Mouse (Mus musculus): Measurements from ENCODE around the gene Ptprq. TPM values are rescaled to one million over a fixed set of nuclear protein-coding genes. Genes with fewer than 3 reads are reported as not detected.

Gene Ptprq
- total and polyA plus RNA-seq, 2 experiments from 2014 or later = 0.11 TPM; not detected in 1

DNA sequence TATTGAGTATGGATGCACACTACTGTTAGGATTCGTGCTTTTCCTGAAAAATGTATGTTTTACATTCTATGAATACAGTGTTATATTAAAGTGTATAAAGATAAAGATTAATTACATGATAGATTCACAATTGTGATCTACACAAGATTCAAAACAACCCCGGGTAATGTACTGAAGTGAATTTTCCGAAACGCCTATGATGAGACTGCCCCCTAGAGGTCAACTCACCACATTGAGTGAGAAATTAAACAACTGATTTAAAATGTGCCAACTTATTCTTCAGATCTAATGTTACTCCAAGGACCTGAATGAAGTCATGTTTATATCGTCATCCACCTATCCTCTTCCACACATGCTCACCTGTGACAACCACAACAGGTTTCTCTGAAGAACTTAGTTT, 27.7 kb upstream of the Ptprq start:
- Histone ChIP-seq H3K4me3 (ENCODE audit: low read depth, low read length) (no peak overlapping the region), H3K4me2 (ENCODE audit: low read depth, low read length) (no peak overlapping the region)

DNA sequence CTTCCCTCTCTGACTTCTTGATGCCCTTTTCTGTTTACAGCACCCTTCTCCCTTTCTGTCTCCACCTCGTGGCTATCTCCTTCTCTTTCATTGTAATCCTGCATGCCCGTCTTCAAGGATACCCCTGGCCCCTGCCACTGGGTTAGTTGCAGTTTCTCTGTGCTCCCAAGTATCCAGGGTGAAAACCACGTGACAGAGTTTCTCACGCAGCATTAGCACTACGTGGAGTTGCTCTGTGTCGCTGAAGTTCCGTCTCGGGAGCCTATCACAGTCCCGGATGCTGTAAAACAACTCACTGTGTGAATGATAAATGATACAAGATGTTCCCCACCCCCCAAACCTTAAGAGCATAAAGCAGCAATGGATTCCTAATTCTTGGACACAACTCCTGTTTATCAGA, 26.9 kb upstream of the Ptprq start:
- Histone ChIP-seq H3K4me2 (ENCODE audit: low read depth, low read length) (peak overlapping the region; percentile 39), H3K27ac (ENCODE audit: low read depth) (no peak overlapping the region), H3K36me3 (replicated peaks; ENCODE audit: control insufficient read depth, insufficient read depth, low read length) (no peaks in the 10 kb centered on the region), H3K27me3 (ENCODE audit: control insufficient read depth, insufficient read depth, low read length) (no peaks in the 10 kb centered on the region), H3K9ac (replicated peaks; ENCODE audit: low read depth, low read length) (no peak overlapping the region), H3K9me3 (replicated peaks; ENCODE audit: control insufficient read depth, low read length) (no peaks in the 10 kb centered on the region), H3K4me1 (ENCODE audit: control insufficient read depth, insufficient read depth) (no peaks in the 10 kb centered on the region), H3K4me3 (ENCODE audit: low read depth, low read length) (no peak overlapping the region)
- WGBS = 16% methylated on average over 9 of the region's 9 CpGs
- ATAC-seq (ENCODE audit: insufficient read depth, low read depth) (no peak), DNase-seq (ENCODE audit: low spot score) (no peak)
- TF ChIP-seq CTCF (IDR thresholded peaks at IDR 0.05; ENCODE audit: low read depth) (no peak), EP300 (IDR thresholded peaks at IDR 0.05; ENCODE audit: low read depth) (no peak)

More for the DNA sequence above, 27.7 kb upstream of the Ptprq start:
- Histone ChIP-seq H3K9me3 (replicated peaks; ENCODE audit: control insufficient read depth, low read length) (no peaks in the 10 kb centered on the region), H3K27ac (ENCODE audit: low read depth) (no peak overlapping the region), H3K9ac (replicated peaks; ENCODE audit: low read depth, low read length) (no peak overlapping the region), H3K4me1 (ENCODE audit: control insufficient read depth, insufficient read depth) (no peaks in the 10 kb centered on the region), H3K27me3 (ENCODE audit: control insufficient read depth, insufficient read depth, low read length) (no peaks in the 10 kb centered on the region), H3K36me3 (replicated peaks; ENCODE audit: control insufficient read depth, insufficient read depth, low read length) (no peaks in the 10 kb centered on the region)
- DNase-seq (ENCODE audit: low spot score) = peak; percentile 33
- TF ChIP-seq CTCF (IDR thresholded peaks at IDR 0.05; ENCODE audit: low read depth) (peak; percentile 59), EP300 (IDR thresholded peaks at IDR 0.05; ENCODE audit: low read depth) (no peak)
- no peak for ATAC-seq (ENCODE audit: insufficient read depth, low read depth)
- 13% methylated on average over 5 of the region's 5 CpGs for WGBS

DNA sequence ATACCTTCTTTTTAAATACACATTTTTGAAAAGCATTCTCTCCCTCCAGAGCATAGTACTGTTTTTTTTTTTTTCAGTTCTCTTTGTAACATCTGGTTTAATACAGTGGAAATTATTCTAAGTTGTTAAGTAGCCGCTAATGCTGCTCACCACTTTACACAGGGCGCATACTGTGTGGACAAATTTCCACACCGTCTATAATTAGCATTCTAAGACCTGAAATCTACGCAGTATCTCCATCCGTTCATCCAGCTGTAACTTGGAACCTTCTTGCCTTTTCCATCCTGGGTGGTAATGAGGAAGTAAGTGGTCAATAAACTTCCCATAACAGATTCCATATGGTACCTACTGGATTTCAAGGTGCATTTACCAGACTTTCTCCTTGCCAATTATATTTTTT, 20.0 kb upstream of the Ptprq start:
- ATAC-seq (ENCODE audit: insufficient read depth, low read depth) (no peak), DNase-seq (ENCODE audit: low spot score) (no peak)
- no peaks in the 10 kb centered on the region for H3K36me3 ChIP-seq (replicated peaks; ENCODE audit: control insufficient read depth, insufficient read depth, low read length)
- no peak overlapping the region for H3K9ac ChIP-seq (replicated peaks; ENCODE audit: low read depth, low read length)
- no peak overlapping the region for H3K4me2 ChIP-seq (ENCODE audit: low read depth, low read length)
- no peaks in the 10 kb centered on the region for H3K9me3 ChIP-seq (replicated peaks; ENCODE audit: control insufficient read depth, low read length)
- TF ChIP-seq EP300 (IDR thresholded peaks at IDR 0.05; ENCODE audit: low read depth) (no peak), CTCF (IDR thresholded peaks at IDR 0.05; ENCODE audit: low read depth) (no peak)
- WGBS = 70% methylated on average over 5 of the region's 5 CpGs
- H3K4me1 ChIP-seq (ENCODE audit: control insufficient read depth, insufficient read depth) = no peaks in the 10 kb centered on the region
- H3K27me3 ChIP-seq (ENCODE audit: control insufficient read depth, insufficient read depth, low read length) = no peaks in the 10 kb centered on the region
- no peak overlapping the region for H3K4me3 ChIP-seq (ENCODE audit: low read depth, low read length)
- H3K27ac ChIP-seq (ENCODE audit: low read depth) = no peak overlapping the region

DNA sequence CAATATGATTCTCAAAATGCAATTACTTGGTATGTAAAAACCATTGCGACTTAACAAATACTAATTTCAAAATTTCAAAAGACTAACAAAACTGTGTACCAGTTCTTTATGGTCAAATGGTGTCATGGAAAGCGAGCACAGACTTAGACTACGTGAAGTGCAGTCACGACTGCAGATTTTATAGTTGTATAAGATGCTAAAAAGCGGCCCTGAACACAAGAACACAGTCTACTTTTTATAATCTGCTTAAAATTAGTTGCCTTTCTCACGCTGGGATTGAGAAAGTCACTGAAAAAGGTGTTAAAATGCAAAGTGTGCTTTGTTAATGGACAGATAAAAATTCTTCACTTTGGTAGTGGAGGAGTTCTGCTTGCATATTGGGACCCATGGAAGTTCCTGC, 17.9 kb upstream of the Ptprq start:
- no peak overlapping the region for H3K4me2 ChIP-seq (ENCODE audit: low read depth, low read length)
- no peak for TF ChIP-seq CTCF (IDR thresholded peaks at IDR 0.05; ENCODE audit: low read depth)
- no peak for TF ChIP-seq EP300 (IDR thresholded peaks at IDR 0.05; ENCODE audit: low read depth)
- H3K27ac ChIP-seq (ENCODE audit: low read depth) = no peak overlapping the region
- no peaks in the 10 kb centered on the region for H3K27me3 ChIP-seq (ENCODE audit: control insufficient read depth, insufficient read depth, low read length)
- no peaks in the 10 kb centered on the region for H3K9me3 ChIP-seq (replicated peaks; ENCODE audit: control insufficient read depth, low read length)
- no peak overlapping the region for H3K9ac ChIP-seq (replicated peaks; ENCODE audit: low read depth, low read length)
- ATAC-seq (ENCODE audit: insufficient read depth, low read depth) = no peak
- no peak overlapping the region for H3K4me3 ChIP-seq (ENCODE audit: low read depth, low read length)
- WGBS = 83% methylated on average over 6 of the region's 6 CpGs
- no peaks in the 10 kb centered on the region for H3K36me3 ChIP-seq (replicated peaks; ENCODE audit: control insufficient read depth, insufficient read depth, low read length)
- DNase-seq (ENCODE audit: low spot score) = no peak
- H3K4me1 ChIP-seq (ENCODE audit: control insufficient read depth, insufficient read depth) = no peaks in the 10 kb centered on the region

DNA sequence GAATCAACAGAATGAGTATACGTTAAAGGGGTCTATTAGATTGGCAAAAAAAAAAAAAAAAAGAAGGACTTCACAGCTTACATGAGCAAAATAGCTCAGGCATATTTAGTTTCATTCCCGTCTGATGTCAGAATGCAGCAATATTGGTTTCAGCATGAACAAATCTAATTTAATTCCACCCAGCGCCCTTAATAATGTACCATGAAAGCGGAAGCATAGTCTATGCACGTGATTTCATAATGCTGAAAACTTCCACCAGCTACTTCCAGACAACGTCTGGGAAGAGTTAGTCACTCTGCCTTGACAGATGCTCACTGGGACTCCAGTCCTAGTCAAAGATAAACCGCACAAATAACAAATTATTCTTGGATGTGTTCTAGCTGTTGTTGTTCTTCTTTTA, 15.6 kb upstream of the Ptprq start:
- Histone ChIP-seq H3K9ac (replicated peaks; ENCODE audit: low read depth, low read length) (no peak overlapping the region), H3K27ac (ENCODE audit: low read depth) (no peak overlapping the region), H3K9me3 (replicated peaks; ENCODE audit: control insufficient read depth, low read length) (no peaks in the 10 kb centered on the region), H3K4me2 (ENCODE audit: low read depth, low read length) (no peak overlapping the region), H3K27me3 (ENCODE audit: control insufficient read depth, insufficient read depth, low read length) (no peaks in the 10 kb centered on the region), H3K4me1 (ENCODE audit: control insufficient read depth, insufficient read depth) (no peaks in the 10 kb centered on the region), H3K4me3 (ENCODE audit: low read depth, low read length) (no peak overlapping the region), H3K36me3 (replicated peaks; ENCODE audit: control insufficient read depth, insufficient read depth, low read length) (no peaks in the 10 kb centered on the region)
- WGBS = 79% methylated on average over 7 of the region's 7 CpGs
- DNase-seq (ENCODE audit: low spot score) (no peak), ATAC-seq (ENCODE audit: insufficient read depth, low read depth) (no peak)
- TF ChIP-seq CTCF (IDR thresholded peaks at IDR 0.05; ENCODE audit: low read depth) (no peak), EP300 (IDR thresholded peaks at IDR 0.05; ENCODE audit: low read depth) (no peak)

DNA sequence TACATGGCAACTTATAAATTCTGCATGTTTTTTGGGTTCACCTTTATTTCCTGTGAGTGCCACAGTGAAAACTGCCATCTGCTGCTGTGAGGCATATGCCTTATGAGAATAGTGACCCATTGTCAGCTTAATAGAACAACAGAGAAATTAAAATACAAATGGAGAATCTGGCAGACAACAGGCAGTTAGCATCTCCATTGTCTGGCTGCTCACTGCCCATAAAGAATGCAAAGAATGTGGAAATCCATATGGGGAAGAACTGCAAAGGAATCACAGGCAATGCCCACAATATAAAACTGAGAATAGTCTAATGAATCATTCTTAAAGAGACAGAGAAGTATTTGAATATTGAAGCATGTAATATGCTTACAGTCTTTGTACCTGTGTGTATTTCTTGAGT, 14.5 kb upstream of the Ptprq start:
- Histone ChIP-seq H3K27me3 (ENCODE audit: control insufficient read depth, insufficient read depth, low read length) (no peaks in the 10 kb centered on the region), H3K9ac (replicated peaks; ENCODE audit: low read depth, low read length) (no peak overlapping the region), H3K9me3 (replicated peaks; ENCODE audit: control insufficient read depth, low read length) (no peaks in the 10 kb centered on the region), H3K36me3 (replicated peaks; ENCODE audit: control insufficient read depth, insufficient read depth, low read length) (no peaks in the 10 kb centered on the region), H3K4me1 (ENCODE audit: control insufficient read depth, insufficient read depth) (no peaks in the 10 kb centered on the region), H3K27ac (ENCODE audit: low read depth) (no peak overlapping the region), H3K4me3 (ENCODE audit: low read depth, low read length) (no peak overlapping the region), H3K4me2 (ENCODE audit: low read depth, low read length) (no peak overlapping the region)
- no peak for TF ChIP-seq EP300 (IDR thresholded peaks at IDR 0.05; ENCODE audit: low read depth)
- TF ChIP-seq CTCF (IDR thresholded peaks at IDR 0.05; ENCODE audit: low read depth) = no peak
- DNase-seq (ENCODE audit: low spot score) = no peak
- no peak for ATAC-seq (ENCODE audit: insufficient read depth, low read depth)
